Mouse (Mus musculus) bone marrow, adult 2 months (tissue): ENCODE results near the gene Lsamp.

Source experiments
- CTCF ChIP-seq: fragments of 200-500 bp; IDR thresholded peaks from 2 replicates; pipeline ENCODE4 v1.5.1; 2011; ENCODE audit warnings: low read length, control low read depth; ENCODE audit not compliant: control insufficient read depth, insufficient read depth
- POLR2A ChIP-seq: fragments of 200-500 bp; IDR thresholded peaks from 2 replicates; pipeline ENCODE4 v1.6.1; 2011; ENCODE audit warnings: low read depth, mild to moderate bottlenecking, control low read depth, low read length, borderline replicate concordance; ENCODE audit not compliant: control insufficient read depth

GRCm38 (mm10) chr16:41746235-41746911 is 1762.2 kb downstream of the Lsamp start:
- no peak for TF ChIP-seq POLR2A
- TF ChIP-seq CTCF = no peak
